16 mouse cellular contexts compared by ENCODE assay signal in genomic region chr14:62928101-62928541, GRCm38 (mm10). TPM values are rescaled to one million over a fixed set of nuclear protein-coding genes. Genes with fewer than 3 reads are reported as not detected.
DNase-seq lines count a peak whose midpoint lies in the region; ATAC-seq and TF ChIP-seq lines count a peak whose summit lies in the region.
"Had no signal": no experiment of that assay in that cellular context is flagged by ENCODE, and none has a peak within 500 bp of the region (broad histone marks: within the 10 kb centered on the region; RNA-seq: fewer than 3 reads in every experiment).

No protein-coding gene starts in this region.

- 70% methylated on average over 5 of the region's 5 CpGs for WGBS in hindbrain, embryonic 16.5 days
- 79% methylated on average over 5 of the region's 5 CpGs for WGBS in midbrain, postnatal 0 days
- WGBS in midbrain, embryonic 16.5 days = 78% methylated on average over 5 of the region's 5 CpGs

- intact Hi-C loops in left cerebral cortex, postnatal 14 days (cut with DNase I) = no loop called here
- intact Hi-C loops in left cerebral cortex, postnatal 4 days (cut with DNase I) = no loop called here

- no peak overlapping the region for H3K4me2 ChIP-seq in hindbrain, embryonic 16.5 days (ENCODE audit: low read length)
- no peak overlapping the region for H3K4me2 ChIP-seq in midbrain, postnatal 0 days (ENCODE audit: low read depth, low read length, poor library complexity, severe bottlenecking)
- no peak overlapping the region for H3K4me2 ChIP-seq in midbrain, embryonic 16.5 days (ENCODE audit: low read length)
- H3K4me2 ChIP-seq: heart, embryonic 11.5 days; limb, embryonic 13.5 days; midbrain, embryonic 12.5 days had no signal

- no peak for TF ChIP-seq CTCF in midbrain, postnatal 0 days (IDR thresholded peaks at IDR 0.05)

- no peak overlapping the region for H3K4me3 ChIP-seq in hindbrain, embryonic 16.5 days (ENCODE audit: low read length)
- H3K4me3 ChIP-seq in midbrain, postnatal 0 days (ENCODE audit: low read depth, low read length) = no peak overlapping the region
- no peak overlapping the region for H3K4me3 ChIP-seq in midbrain, embryonic 16.5 days (ENCODE audit: low read depth, low read length)
- H3K4me3 ChIP-seq: embryonic facial prominence, embryonic 10.5 days; gastrocnemius, adult 2 months; limb, embryonic 13.5 days; midbrain, embryonic 12.5 days had no signal

- no peak overlapping the region; the same call in 1 of the 2 replicates for H3K27ac ChIP-seq in hindbrain, embryonic 16.5 days (ENCODE audit: low read depth, low read length)
- no peak overlapping the region for H3K27ac ChIP-seq in midbrain, postnatal 0 days (ENCODE audit: low read depth, low read length)
- no peak overlapping the region for H3K27ac ChIP-seq in midbrain, embryonic 16.5 days (ENCODE audit: low read length)
- H3K27ac ChIP-seq: embryonic facial prominence, embryonic 10.5 days; gastrocnemius, adult 2 months; limb, embryonic 13.5 days; midbrain, embryonic 12.5 days had no signal

- no peak overlapping the region for H3K9ac ChIP-seq in hindbrain, embryonic 16.5 days (ENCODE audit: low read depth, low read length)
- no peak overlapping the region for H3K9ac ChIP-seq in midbrain, postnatal 0 days (replicated peaks; ENCODE audit: low read length, poor library complexity, severe bottlenecking)
- H3K9ac ChIP-seq in midbrain, embryonic 16.5 days (ENCODE audit: low read depth, low read length) = no peak overlapping the region
- H3K9ac ChIP-seq: limb, embryonic 13.5 days; midbrain, embryonic 12.5 days had no signal

- peak; percentile 44 to 58 for DNase-seq in left cerebral cortex, postnatal 14 days (ENCODE audit: low spot score in 2 of 2)
- DNase-seq in left cerebral cortex, postnatal 4 days = no peak
- peak; percentile 18 for DNase-seq in thymus, postnatal 14 days
- no peak for DNase-seq in thymus, postnatal 4 days
- DNase-seq in midbrain, postnatal 0 days (ENCODE audit: low spot score) = no peak
- DNase-seq: cerebellum, adult 9-10 months; gastrocnemius, adult 2 months; kidney, postnatal 10 days had no signal

- H3K36me3 ChIP-seq in hindbrain, embryonic 16.5 days (ENCODE audit: control insufficient read depth, insufficient read depth, low read length) = no peaks in the 10 kb centered on the region
- peaks cover 6% of the 10 kb centered on the region; the same call in 1 of the 2 replicates for H3K36me3 ChIP-seq in midbrain, postnatal 0 days (ENCODE audit: insufficient read depth, low read length)
- peaks cover 6% of the 10 kb centered on the region; the same call in 1 of the 2 replicates for H3K36me3 ChIP-seq in midbrain, embryonic 16.5 days (ENCODE audit: control insufficient read depth, insufficient read depth, low read length)

- ATAC-seq in hindbrain, embryonic 16.5 days = peak; percentile 40; the same call in 1 of the 2 replicates
- ATAC-seq in midbrain, postnatal 0 days (ENCODE audit: low FRiP score) = no peak
- ATAC-seq in midbrain, embryonic 16.5 days = no peak

- H3K4me1 ChIP-seq in hindbrain, embryonic 16.5 days (ENCODE audit: control insufficient read depth, insufficient read depth, low read depth, low read length) = no peaks in the 10 kb centered on the region; the same call in 1 of the 2 replicates
- H3K4me1 ChIP-seq in midbrain, postnatal 0 days (ENCODE audit: insufficient read depth, low read length) = no peaks in the 10 kb centered on the region
- H3K4me1 ChIP-seq in midbrain, embryonic 16.5 days (ENCODE audit: control insufficient read depth, insufficient read depth, low read length) = no peaks in the 10 kb centered on the region
- H3K4me1 ChIP-seq: embryonic facial prominence, embryonic 10.5 days; limb, embryonic 13.5 days; midbrain, embryonic 12.5 days had no signal

- H3K9me3 ChIP-seq in hindbrain, embryonic 16.5 days (ENCODE audit: control insufficient read depth, low read length) = no peaks in the 10 kb centered on the region
- no peaks in the 10 kb centered on the region for H3K9me3 ChIP-seq in midbrain, postnatal 0 days (ENCODE audit: low read length)
- no peaks in the 10 kb centered on the region for H3K9me3 ChIP-seq in midbrain, embryonic 16.5 days (replicated peaks; ENCODE audit: control insufficient read depth, low read length, poor library complexity, severe bottlenecking)
- H3K9me3 ChIP-seq: limb, embryonic 13.5 days; midbrain, embryonic 12.5 days had no signal

- no peaks in the 10 kb centered on the region for H3K27me3 ChIP-seq in hindbrain, embryonic 16.5 days (replicated peaks; ENCODE audit: control insufficient read depth, insufficient read depth, low read length)
- no peaks in the 10 kb centered on the region for H3K27me3 ChIP-seq in midbrain, postnatal 0 days (ENCODE audit: insufficient read depth, low read length)
- no peaks in the 10 kb centered on the region for H3K27me3 ChIP-seq in midbrain, embryonic 16.5 days (ENCODE audit: control insufficient read depth, insufficient read depth, low read depth, low read length)
- H3K27me3 ChIP-seq: limb, embryonic 13.5 days; midbrain, embryonic 12.5 days had no signal

RNA-seq across cellular contexts. Expression of gene Defb48, which starts 56.2 kb away (rescaled TPM):
- not detected for total RNA-seq in left cerebral cortex, postnatal 14 days (2021)
- total RNA-seq in left cerebral cortex, postnatal 4 days (2021) = not detected
- not detected in 2 replicates for polyA plus RNA-seq in hindbrain, embryonic 16.5 days (2015; fragmentation: Nextera tagmentation; extraction: Ambion mirVana)
- not detected in 2 replicates for total RNA-seq in midbrain, postnatal 0 days (2014; rRNA removed)
- polyA plus RNA-seq in midbrain, postnatal 0 days (2015; fragmentation: Nextera tagmentation; extraction: Ambion mirVana) = not detected in 2 replicates
- polyA plus RNA-seq in midbrain, embryonic 16.5 days (2015; fragmentation: Nextera tagmentation; extraction: Ambion mirVana) = not detected in 2 replicates
- total RNA-seq: gastrocnemius, adult 2 months had no signal
- polyA plus RNA-seq: embryonic facial prominence, embryonic 10.5 days; heart, embryonic 11.5 days; intestine, embryonic 14.5 days; limb, embryonic 13.5 days; midbrain, embryonic 12.5 days; neural tube, embryonic 14.5 days had no signal

Comparison
In these comparisons a context has a peak if more than half of its experiments do, and no peak if none do; other contexts are left out.
1. DNase-seq: peak in left cerebral cortex, postnatal 14 days (2 of 2) and thymus, postnatal 14 days (single experiment); none in left cerebral cortex, postnatal 4 days (single experiment), thymus, postnatal 4 days (single experiment) and midbrain, postnatal 0 days (single experiment).